Mouse (Mus musculus) neural tube, embryonic 14.5 days (tissue): ENCODE results near the gene Col18a1. TPM values are rescaled to one million over a fixed set of nuclear protein-coding genes. Genes with fewer than 3 reads are reported as not detected.

ENCODE experiments used
- ATAC-seq: fragments of 200-750 bp; cut with Nextera tagmentation; 2 replicates; pipeline ENCODE4 v1.8.0; 2017; ENCODE audit warnings: low read depth, mild to moderate bottlenecking, moderate TSS enrichment, moderate library complexity
- H3K27ac ChIP-seq: fragments of 300-500 bp; sonication (generic); 2 replicates; pipeline ENCODE4 v1.5.1; 2014; ENCODE audit warnings: low read depth, mild to moderate bottlenecking, control low read depth, low read length, moderate library complexity, mixed read lengths
- H3K27me3 ChIP-seq: fragments of 300-500 bp; sonication (generic); 2 replicates; pipeline ENCODE4 v1.6.1; 2014; ENCODE audit warnings: low read length; ENCODE audit not compliant: control insufficient read depth, insufficient read depth
- H3K36me3 ChIP-seq: fragments of 300-500 bp; sonication (generic); 2 replicates; pipeline ENCODE4 v1.6.1; 2014; ENCODE audit warnings: low read length, mixed read lengths; ENCODE audit not compliant: control insufficient read depth, insufficient read depth
- H3K4me1 ChIP-seq: fragments of 300-500 bp; sonication (generic); 2 replicates; pipeline ENCODE4 v1.6.1; 2014; ENCODE audit warnings: low read length; ENCODE audit not compliant: control insufficient read depth, insufficient read depth
- H3K4me2 ChIP-seq: fragments of 300-500 bp; sonication (generic); 2 replicates; pipeline ENCODE4 v1.6.1; 2014; ENCODE audit warnings: mild to moderate bottlenecking, low read depth, low read length, control low read depth
- H3K4me3 ChIP-seq: fragments of 300-500 bp; sonication (generic); 2 replicates; pipeline ENCODE4 v1.5.1; 2014; ENCODE audit warnings: low read depth, low read length, control low read depth, mixed read lengths
- H3K9ac ChIP-seq: fragments of 300-500 bp; sonication (generic); replicated peaks from 2 replicates; pipeline ENCODE4 v1.6.1; 2014; ENCODE audit warnings: low read depth, mild to moderate bottlenecking, control low read depth, low read length, mixed read lengths
- H3K9me3 ChIP-seq: fragments of 300-500 bp; sonication (generic); 2 replicates; pipeline ENCODE4 v1.6.1; 2016; ENCODE audit warnings: low read length; ENCODE audit not compliant: control insufficient read depth
- WGBS: fragments of 180-500 bp; shearing (Covaris S2); extraction: QIAGEN DNeasy Blood & Tissue Kit; methylation state at CpG from one replicate; pipeline ENCODE4 v1.1.7; 2014; 5-methylcytosine and 5-hydroxymethylcytosine counted together
- polyA plus RNA-seq: library from polyadenylated mRNA; unstranded; fragments of >200 nt; fragmentation: Nextera tagmentation; extraction: Ambion mirVana; gene quantifications from 2 replicates; pipeline ENCODE4 v1.2.1, GENCODE M21; 2014

Col18a1 gene
- polyA plus RNA-seq, 1 experiment from 2014 or later, result 5.3 TPM

- Histone ChIP-seq H3K9ac (no peak overlapping the region), H3K9me3 (no peaks in the 10 kb centered on the region), H3K4me1 (peaks cover 10% of the 10 kb centered on the region; the same call in 1 of the 2 replicates), H3K4me3 (no peak overlapping the region), H3K4me2 (no peak overlapping the region), H3K36me3 (no peaks in the 10 kb centered on the region), H3K27me3 (no peaks in the 10 kb centered on the region), H3K27ac (no peak overlapping the region)
- 57% methylated on average over 17 of the region's 17 CpGs for WGBS
- no peak for ATAC-seq
Observed at GRCm38 (mm10) chr10:77192745-77193144, 26.4 kb upstream of the Col18a1 start.

- ATAC-seq, result peak; percentile 56
- no peaks in the 10 kb centered on the region for H3K27me3 ChIP-seq
- H3K9ac ChIP-seq, result no peak overlapping the region
- no peaks in the 10 kb centered on the region for H3K9me3 ChIP-seq
- H3K36me3 ChIP-seq, result no peaks in the 10 kb centered on the region
- no peak overlapping the region for H3K27ac ChIP-seq
- peaks cover 10% of the 10 kb centered on the region; the same call in 1 of the 2 replicates for H3K4me1 ChIP-seq
- H3K4me3 ChIP-seq, result no peak overlapping the region
- no peak overlapping the region for H3K4me2 ChIP-seq
- WGBS, result 15% methylated on average over 10 of the region's 10 CpGs
Observed at GRCm38 (mm10) chr10:77190967-77191915, 24.9 kb upstream of the Col18a1 start.

- Histone ChIP-seq H3K4me3 (no peak overlapping the region), H3K27me3 (no peaks in the 10 kb centered on the region), H3K4me2 (no peak overlapping the region), H3K27ac (no peak overlapping the region), H3K9ac (no peak overlapping the region), H3K4me1 (peaks cover 10% of the 10 kb centered on the region; the same call in 1 of the 2 replicates), H3K36me3 (no peaks in the 10 kb centered on the region), H3K9me3 (no peaks in the 10 kb centered on the region)
- WGBS, result 81% methylated on average over 7 of the region's 7 CpGs
- no peak for ATAC-seq
Observed at GRCm38 (mm10) chr10:77187427-77187826, 21.1 kb upstream of the Col18a1 start.

GRCm38 (mm10) chr10:77182804-77183331, 16.5 kb upstream of the Col18a1 start:
- Histone ChIP-seq H3K9ac (no peak overlapping the region), H3K27ac (no peak overlapping the region), H3K4me1 (no peaks in the 10 kb centered on the region), H3K4me3 (no peak overlapping the region), H3K4me2 (no peak overlapping the region), H3K27me3 (no peaks in the 10 kb centered on the region), H3K36me3 (no peaks in the 10 kb centered on the region), H3K9me3 (no peaks in the 10 kb centered on the region)
- 59% methylated on average over 3 of the region's 3 CpGs for WGBS
- no peak for ATAC-seq

- Histone ChIP-seq H3K4me3 (no peak overlapping the region), H3K4me1 (no peaks in the 10 kb centered on the region), H3K9me3 (no peaks in the 10 kb centered on the region), H3K4me2 (no peak overlapping the region), H3K9ac (no peak overlapping the region), H3K27me3 (no peaks in the 10 kb centered on the region), H3K36me3 (no peaks in the 10 kb centered on the region), H3K27ac (no peak overlapping the region)
- WGBS, result 89% methylated on average over 3 of the region's 3 CpGs
- no peak for ATAC-seq
Observed at GRCm38 (mm10) chr10:77180110-77180509, 13.8 kb upstream of the Col18a1 start.

- no peak for ATAC-seq
- no peak overlapping the region for H3K4me2 ChIP-seq
- H3K27ac ChIP-seq, result no peak overlapping the region
- H3K4me1 ChIP-seq, result no peaks in the 10 kb centered on the region
- H3K9ac ChIP-seq, result no peak overlapping the region
- H3K36me3 ChIP-seq, result no peaks in the 10 kb centered on the region
- H3K27me3 ChIP-seq, result no peaks in the 10 kb centered on the region
- WGBS, result 81% methylated on average over 7 of the region's 7 CpGs
- no peaks in the 10 kb centered on the region for H3K9me3 ChIP-seq
- H3K4me3 ChIP-seq, result no peak overlapping the region
Observed at GRCm38 (mm10) chr10:77178691-77179090, 12.3 kb upstream of the Col18a1 start.

- no peak for ATAC-seq
- Histone ChIP-seq H3K27ac (no peak overlapping the region), H3K4me2 (no peak overlapping the region), H3K9me3 (no peaks in the 10 kb centered on the region), H3K4me1 (peaks cover 2% of the 10 kb centered on the region; the same call in 1 of the 2 replicates), H3K9ac (no peak overlapping the region), H3K36me3 (no peaks in the 10 kb centered on the region), H3K4me3 (no peak overlapping the region), H3K27me3 (peaks cover 8% of the 10 kb centered on the region)
- WGBS, result 90% methylated on average over 6 of the region's 6 CpGs
Observed at GRCm38 (mm10) chr10:77170400-77170799, 4.1 kb upstream of the Col18a1 start.

- no peak overlapping the region for H3K27ac ChIP-seq
- H3K4me1 ChIP-seq, result peaks cover 9% of the 10 kb centered on the region; the same call in 1 of the 2 replicates
- peak overlapping the region; percentile 91 for H3K4me2 ChIP-seq
- peak; percentile 25; the same call in 1 of the 2 replicates for ATAC-seq
- WGBS, result under 1% methylated on average over 40 of the region's 40 CpGs
- H3K36me3 ChIP-seq, result no peaks in the 10 kb centered on the region
- peak overlapping the region; percentile 36 for H3K4me3 ChIP-seq
- peaks cover 12% of the 10 kb centered on the region for H3K27me3 ChIP-seq
- H3K9me3 ChIP-seq, result no peaks in the 10 kb centered on the region
- H3K9ac ChIP-seq, result peak overlapping the region; percentile 25; the same call in 1 of the 2 replicates
Observed at GRCm38 (mm10) chr10:77165318-77165945, 916 bp downstream of the Col18a1 start.
